Mouse (Mus musculus) neural tube, embryonic 13.5 days (tissue): ENCODE measurements around the gene Tiam2. TPM values are rescaled to one million over a fixed set of nuclear protein-coding genes. Genes with fewer than 3 reads are reported as not detected.

ENCODE experiments used
- ATAC-seq: fragments of 200-750 bp; cut with Nextera tagmentation; 2 replicates; pipeline ENCODE4 v1.8.0; 2017; ENCODE audit warnings: low read depth, mild to moderate bottlenecking, moderate TSS enrichment, moderate library complexity
- H3K27ac ChIP-seq: fragments of 300-500 bp; sonication (generic); replicated peaks from 2 replicates; pipeline ENCODE4 v1.5.1; 2015; ENCODE audit warnings: moderate library complexity, mild to moderate bottlenecking, inconsistent platforms
- H3K27me3 ChIP-seq: fragments of 300-500 bp; sonication (generic); 2 replicates; pipeline ENCODE4 v1.6.1; 2015; ENCODE audit warnings: mild to moderate bottlenecking, inconsistent platforms
- H3K36me3 ChIP-seq: fragments of 300-500 bp; sonication (generic); 2 replicates; pipeline ENCODE4 v1.6.1; 2015; ENCODE audit warnings: mild to moderate bottlenecking, inconsistent platforms
- H3K4me1 ChIP-seq: fragments of 300-500 bp; sonication (generic); replicated peaks from 2 replicates; pipeline ENCODE4 v1.6.1; 2015; ENCODE audit warnings: inconsistent platforms
- H3K4me2 ChIP-seq: fragments of 300-500 bp; sonication (generic); 2 replicates; pipeline ENCODE4 v1.6.1; 2015; ENCODE audit warnings: inconsistent platforms, mild to moderate bottlenecking, moderate library complexity
- H3K4me3 ChIP-seq: fragments of 300-500 bp; sonication (generic); 2 replicates; pipeline ENCODE4 v1.5.1; 2015; ENCODE audit warnings: mild to moderate bottlenecking, inconsistent platforms
- H3K9ac ChIP-seq: fragments of 300-500 bp; sonication (generic); 2 replicates; pipeline ENCODE4 v1.6.1; 2015; ENCODE audit warnings: moderate library complexity, mild to moderate bottlenecking, inconsistent platforms
- H3K9me3 ChIP-seq: fragments of 300-500 bp; sonication (generic); 2 replicates; pipeline ENCODE4 v1.6.1; 2016; ENCODE audit warnings: inconsistent platforms
- WGBS: fragments of 180-500 bp; shearing (Covaris S2); methylation state at CpG from one replicate; pipeline ENCODE4 v1.1.7; 2015; 5-methylcytosine and 5-hydroxymethylcytosine counted together
- polyA plus RNA-seq: library from polyadenylated mRNA; unstranded; fragments of >200 nt; fragmentation: Nextera tagmentation; extraction: Ambion mirVana; gene quantifications from 2 replicates; pipeline ENCODE4 v1.2.1, GENCODE M21; 2015

Tiam2 gene
- polyA plus RNA-seq, 1 experiment from 2014 or later, result 9.2 TPM

DNA sequence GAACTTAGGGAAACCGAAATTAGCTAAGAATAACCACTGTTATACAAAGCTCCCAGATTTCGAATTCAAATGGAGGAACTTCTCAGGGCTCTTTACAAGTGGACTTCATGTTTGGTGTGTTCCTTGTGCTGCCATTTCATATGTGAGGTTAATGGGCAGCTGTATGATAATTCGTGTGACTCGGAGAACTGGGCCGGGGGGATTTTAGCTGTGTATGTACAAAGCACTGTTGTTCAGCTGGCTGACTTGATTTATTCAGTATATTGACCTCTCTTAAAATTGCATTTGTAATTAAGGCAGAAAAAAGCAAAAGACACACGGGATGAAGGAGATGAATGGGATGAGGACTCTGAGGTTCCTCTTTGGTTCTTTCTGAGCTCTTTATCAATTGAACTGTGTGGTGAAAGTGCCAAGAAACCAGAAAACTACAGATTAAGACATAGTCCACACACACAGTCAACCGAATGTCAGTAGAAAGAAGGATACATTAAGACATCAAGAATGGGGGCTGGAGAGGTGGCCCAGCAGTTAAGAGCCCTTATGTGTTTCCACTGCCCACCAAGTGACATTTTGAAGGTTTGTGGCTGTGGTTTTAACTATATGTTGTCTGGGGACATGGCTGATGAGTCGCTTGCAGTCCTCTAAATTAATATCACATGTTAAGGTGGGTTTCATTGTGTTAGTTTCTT lies 141.4 kb downstream of the Tiam2 start:
- H3K36me3 ChIP-seq, result no peaks in the 10 kb centered on the region
- H3K4me3 ChIP-seq, result no peak overlapping the region
- no peaks in the 10 kb centered on the region for H3K9me3 ChIP-seq
- peaks cover 16% of the 10 kb centered on the region for H3K4me1 ChIP-seq
- no peak for ATAC-seq
- H3K4me2 ChIP-seq, result no peak overlapping the region
- H3K27ac ChIP-seq, result no peak overlapping the region
- 38% methylated on average over 8 of the region's 8 CpGs for WGBS
- no peak overlapping the region for H3K9ac ChIP-seq
- H3K27me3 ChIP-seq, result no peaks in the 10 kb centered on the region

- H3K27ac ChIP-seq, result no peak overlapping the region
- 86% methylated on average over 6 of the region's 6 CpGs for WGBS
- H3K27me3 ChIP-seq, result no peaks in the 10 kb centered on the region
- H3K4me1 ChIP-seq, result peaks cover 7% of the 10 kb centered on the region; the same call in 1 of the 2 replicates
- H3K4me3 ChIP-seq, result no peak overlapping the region
- no peak for ATAC-seq
- H3K36me3 ChIP-seq, result no peaks in the 10 kb centered on the region
- no peaks in the 10 kb centered on the region for H3K9me3 ChIP-seq
- H3K9ac ChIP-seq, result no peak overlapping the region
- H3K4me2 ChIP-seq, result no peak overlapping the region
Observed at GRCm38 (mm10) chr17:3472018-3472417, 145.6 kb downstream of the Tiam2 start.

DNA sequence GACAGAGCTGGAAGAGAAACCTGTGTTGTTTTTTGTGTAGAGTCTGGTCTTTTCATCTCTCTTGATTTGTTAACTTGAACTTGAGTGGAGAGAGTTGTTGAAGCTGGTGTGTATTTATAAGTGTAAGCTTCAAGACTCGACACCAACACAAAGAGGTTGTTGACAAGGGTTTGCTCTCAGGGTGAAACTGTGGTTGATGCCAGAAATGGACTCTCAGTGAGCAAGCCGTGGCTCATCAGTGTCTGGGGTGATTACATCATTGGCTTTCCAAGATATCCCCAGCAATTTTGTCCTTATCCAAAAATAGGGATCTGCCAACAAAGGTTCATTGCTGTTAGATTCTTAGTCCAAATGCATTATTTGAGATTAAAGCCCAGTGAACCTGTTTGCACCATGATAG lies 150.2 kb downstream of the Tiam2 start:
- no peak for ATAC-seq
- Histone ChIP-seq H3K36me3 (no peaks in the 10 kb centered on the region), H3K4me2 (no peak overlapping the region), H3K27ac (no peak overlapping the region), H3K4me1 (no peaks in the 10 kb centered on the region), H3K9ac (no peak overlapping the region), H3K4me3 (no peak overlapping the region), H3K27me3 (no peaks in the 10 kb centered on the region), H3K9me3 (no peaks in the 10 kb centered on the region)
- 88% methylated on average over 2 of the region's 2 CpGs for WGBS

- Histone ChIP-seq H3K4me3 (no peak overlapping the region), H3K36me3 (0 out of 2 replicates have a peak, but pooled peaks cover 7% of the 10 kb centered on the region), H3K27ac (no peak overlapping the region), H3K9ac (no peak overlapping the region), H3K4me1 (no peaks in the 10 kb centered on the region), H3K4me2 (no peak overlapping the region), H3K27me3 (no peaks in the 10 kb centered on the region), H3K9me3 (no peaks in the 10 kb centered on the region)
- ATAC-seq, result no peak
- 70% methylated on average over 7 of the region's 7 CpGs for WGBS
Observed at GRCm38 (mm10) chr17:3481576-3482575, 155.5 kb downstream of the Tiam2 start.

DNA sequence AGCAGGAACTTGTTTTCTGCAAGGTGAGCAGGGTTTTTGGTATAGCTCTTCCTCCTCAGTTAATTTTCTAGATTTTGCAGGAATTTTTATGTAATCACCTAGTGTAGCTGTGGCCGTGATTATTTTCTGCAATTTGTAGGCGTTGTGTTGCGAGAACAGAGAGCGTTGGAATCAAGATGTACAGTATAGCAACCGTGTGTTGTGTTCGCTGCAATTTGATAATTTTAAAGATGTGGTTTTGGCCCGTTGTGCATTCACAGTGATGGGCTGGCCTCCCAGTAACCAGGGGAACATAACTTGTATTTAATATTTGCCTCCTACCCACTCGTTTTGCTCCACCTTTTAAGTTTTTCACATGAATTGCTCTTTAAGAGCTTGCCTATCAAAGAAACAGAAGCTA lies 156.7 kb downstream of the Tiam2 start:
- H3K4me3 ChIP-seq, result no peak overlapping the region
- H3K4me1 ChIP-seq, result no peaks in the 10 kb centered on the region
- H3K9me3 ChIP-seq, result no peaks in the 10 kb centered on the region
- H3K4me2 ChIP-seq, result no peak overlapping the region
- 0 out of 2 replicates have a peak, but pooled peaks cover 7% of the 10 kb centered on the region for H3K36me3 ChIP-seq
- WGBS, result 85% methylated on average over 8 of the region's 8 CpGs
- no peak for ATAC-seq
- no peak overlapping the region for H3K27ac ChIP-seq
- H3K9ac ChIP-seq, result no peak overlapping the region
- H3K27me3 ChIP-seq, result no peaks in the 10 kb centered on the region

DNA sequence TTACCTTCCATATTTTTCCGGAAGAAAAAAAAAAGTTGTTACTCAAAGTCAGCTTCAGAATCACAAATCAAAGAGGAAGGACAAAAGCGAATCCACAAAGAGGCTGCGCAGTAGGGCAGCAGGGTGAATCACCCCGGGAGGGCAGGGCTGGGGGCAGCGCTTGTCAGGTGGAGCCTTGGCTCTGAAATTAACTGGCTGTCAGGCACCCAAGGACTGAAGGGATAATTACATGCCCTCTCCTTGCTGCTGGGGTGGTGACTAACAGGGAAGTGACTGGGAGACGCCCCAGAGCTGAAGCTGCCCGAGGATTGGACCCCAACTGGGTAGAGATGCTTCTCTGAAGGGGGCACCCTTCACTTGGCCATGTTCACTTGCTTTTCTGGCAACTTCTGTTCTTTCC lies 159.5 kb downstream of the Tiam2 start:
- Histone ChIP-seq H3K27ac (no peak overlapping the region), H3K36me3 (0 out of 2 replicates have a peak, but pooled peaks cover 7% of the 10 kb centered on the region), H3K9ac (no peak overlapping the region), H3K4me3 (no peak overlapping the region), H3K9me3 (no peaks in the 10 kb centered on the region), H3K4me2 (no peak overlapping the region), H3K4me1 (no peaks in the 10 kb centered on the region), H3K27me3 (no peaks in the 10 kb centered on the region)
- 75% methylated on average over 7 of the region's 7 CpGs for WGBS
- no peak for ATAC-seq

DNA sequence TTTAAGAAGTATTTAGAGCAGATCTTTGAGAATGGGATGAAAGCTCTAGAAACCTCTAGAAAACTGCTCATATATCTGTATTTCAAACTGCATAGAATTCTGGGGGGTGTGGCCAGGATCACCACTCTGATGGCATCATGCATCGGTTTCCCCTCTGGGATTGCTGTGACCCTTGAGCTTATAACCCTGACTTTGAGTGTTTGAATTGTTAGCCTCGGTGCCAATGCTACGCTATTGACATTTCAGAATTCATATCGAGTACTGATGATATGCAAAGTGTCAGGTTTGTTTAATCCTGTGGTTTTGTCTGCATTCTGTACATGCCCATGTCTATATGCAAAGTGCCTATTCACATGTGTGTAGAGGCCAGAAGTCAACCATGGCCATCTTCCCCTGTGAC lies 160.8 kb downstream of the Tiam2 start:
- no peak for ATAC-seq
- Histone ChIP-seq H3K9ac (no peak overlapping the region), H3K4me1 (no peaks in the 10 kb centered on the region), H3K4me3 (no peak overlapping the region), H3K27me3 (no peaks in the 10 kb centered on the region), H3K4me2 (no peak overlapping the region), H3K36me3 (0 out of 2 replicates have a peak, but pooled peaks cover 7% of the 10 kb centered on the region), H3K9me3 (no peaks in the 10 kb centered on the region), H3K27ac (no peak overlapping the region)
- WGBS, result 95% methylated on average over 4 of the region's 4 CpGs

DNA sequence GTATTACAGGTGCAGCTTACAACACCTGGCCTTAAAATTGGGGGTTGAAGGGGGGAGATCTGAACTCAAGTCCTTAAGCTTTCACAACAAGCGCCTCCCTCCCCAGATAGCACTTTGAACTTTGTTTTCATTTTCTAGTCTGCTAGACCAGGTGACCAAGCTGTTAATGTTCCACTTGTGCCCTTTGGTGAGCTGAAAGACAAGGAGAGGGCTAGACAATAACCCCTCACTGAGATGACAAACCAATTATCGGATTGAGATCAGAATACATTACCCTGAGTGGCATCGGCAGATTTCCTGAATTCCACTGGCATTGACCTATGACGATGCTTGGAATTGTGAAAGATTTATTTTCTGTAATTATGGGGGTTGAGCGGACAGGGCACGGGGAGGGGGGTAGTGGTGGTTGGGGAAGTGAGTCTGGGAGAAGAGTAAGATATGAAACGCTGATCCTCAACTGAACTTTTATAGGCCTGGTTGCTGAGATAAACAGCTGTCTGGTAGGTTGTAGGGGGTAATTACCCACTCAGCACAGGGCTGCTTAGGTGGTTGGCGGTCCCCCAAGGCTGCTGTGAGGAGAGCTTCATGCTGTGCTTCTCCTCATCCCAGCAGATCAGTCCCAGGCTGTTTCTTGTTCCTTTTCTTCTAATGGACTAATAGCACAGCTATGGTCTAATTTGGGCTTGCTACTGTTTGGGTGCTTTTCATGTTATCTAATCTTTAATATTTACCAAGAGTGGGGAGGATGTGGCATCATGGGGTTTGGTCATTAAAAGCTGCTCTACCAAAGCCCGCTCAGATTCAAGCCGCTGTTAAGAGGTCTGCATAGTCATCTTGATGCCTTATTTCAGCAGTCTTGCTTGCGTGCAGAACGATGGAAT lies 161.6 kb downstream of the Tiam2 start:
- 80% methylated on average over 12 of the region's 12 CpGs for WGBS
- no peak overlapping the region for H3K9ac ChIP-seq
- 0 out of 2 replicates have a peak, but pooled peaks cover 7% of the 10 kb centered on the region for H3K36me3 ChIP-seq
- H3K27me3 ChIP-seq, result no peaks in the 10 kb centered on the region
- H3K27ac ChIP-seq, result no peak overlapping the region
- no peaks in the 10 kb centered on the region for H3K4me1 ChIP-seq
- no peak overlapping the region for H3K4me2 ChIP-seq
- H3K9me3 ChIP-seq, result no peaks in the 10 kb centered on the region
- no peak for ATAC-seq
- H3K4me3 ChIP-seq, result no peak overlapping the region

DNA sequence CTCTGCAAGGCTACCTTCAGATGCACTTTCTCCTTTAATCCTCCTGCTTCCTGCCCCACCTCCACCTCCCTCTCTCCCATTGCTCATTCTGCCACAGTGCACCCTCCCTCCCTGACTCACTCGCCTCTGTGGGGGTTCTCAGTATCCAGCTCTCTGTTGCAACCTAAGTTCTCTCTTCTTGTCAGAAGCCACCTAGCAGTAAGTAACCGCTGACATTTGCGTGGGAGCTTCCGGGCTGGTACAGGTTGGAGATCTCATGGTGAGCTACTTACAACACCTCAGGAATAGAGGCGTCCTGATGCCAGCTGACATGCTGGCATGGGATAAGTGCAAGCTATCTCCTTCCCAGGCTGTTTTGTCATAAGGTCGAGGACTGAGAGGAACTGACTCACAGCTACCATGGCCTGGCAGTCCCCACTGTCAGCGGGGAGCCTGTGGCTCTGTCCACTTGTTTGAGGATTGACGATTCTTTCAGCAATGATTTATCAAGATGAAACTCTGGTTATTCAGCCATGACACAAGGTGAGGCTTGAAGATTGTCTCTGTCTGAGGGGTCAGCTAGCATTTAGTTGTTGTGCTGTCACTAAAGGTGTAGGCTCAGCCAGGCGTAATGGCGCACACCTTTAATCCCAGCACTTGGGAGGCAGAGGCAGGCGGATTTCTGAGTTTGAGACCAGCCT lies 164.0 kb downstream of the Tiam2 start:
- Histone ChIP-seq H3K9ac (no peak overlapping the region), H3K36me3 (0 out of 2 replicates have a peak, but pooled peaks cover 7% of the 10 kb centered on the region), H3K4me3 (no peak overlapping the region), H3K4me1 (no peaks in the 10 kb centered on the region), H3K4me2 (no peak overlapping the region), H3K27ac (no peak overlapping the region), H3K27me3 (no peaks in the 10 kb centered on the region), H3K9me3 (no peaks in the 10 kb centered on the region)
- WGBS, result 86% methylated on average over 11 of the region's 11 CpGs
- ATAC-seq, result no peak

DNA sequence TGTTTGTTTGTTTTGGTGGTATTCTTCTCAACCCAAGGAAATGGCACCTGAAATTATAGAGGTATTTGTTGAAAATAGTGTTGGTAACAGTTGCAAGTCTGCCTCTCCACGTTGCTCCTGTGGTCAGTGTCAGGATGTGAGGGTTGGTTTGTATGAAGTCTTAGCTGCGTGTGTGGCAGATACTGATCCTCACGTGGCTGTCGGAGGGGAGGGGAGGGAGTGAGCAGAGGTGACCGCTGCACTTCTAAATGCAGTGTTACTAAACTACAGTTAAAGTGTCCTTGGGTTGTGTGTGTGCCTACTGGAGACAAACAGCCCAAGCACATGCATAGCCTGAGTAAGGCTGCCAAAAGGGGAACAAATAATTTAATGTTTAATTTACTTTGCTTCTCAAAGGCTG lies 164.7 kb downstream of the Tiam2 start:
- 0 out of 2 replicates have a peak, but pooled peaks cover 6% of the 10 kb centered on the region for H3K36me3 ChIP-seq
- WGBS, result 75% methylated on average over 5 of the region's 5 CpGs
- no peak for ATAC-seq
- H3K27ac ChIP-seq, result no peak overlapping the region
- no peak overlapping the region for H3K4me2 ChIP-seq
- H3K9me3 ChIP-seq, result no peaks in the 10 kb centered on the region
- H3K4me1 ChIP-seq, result no peaks in the 10 kb centered on the region
- H3K4me3 ChIP-seq, result no peak overlapping the region
- H3K27me3 ChIP-seq, result no peaks in the 10 kb centered on the region
- H3K9ac ChIP-seq, result no peak overlapping the region

DNA sequence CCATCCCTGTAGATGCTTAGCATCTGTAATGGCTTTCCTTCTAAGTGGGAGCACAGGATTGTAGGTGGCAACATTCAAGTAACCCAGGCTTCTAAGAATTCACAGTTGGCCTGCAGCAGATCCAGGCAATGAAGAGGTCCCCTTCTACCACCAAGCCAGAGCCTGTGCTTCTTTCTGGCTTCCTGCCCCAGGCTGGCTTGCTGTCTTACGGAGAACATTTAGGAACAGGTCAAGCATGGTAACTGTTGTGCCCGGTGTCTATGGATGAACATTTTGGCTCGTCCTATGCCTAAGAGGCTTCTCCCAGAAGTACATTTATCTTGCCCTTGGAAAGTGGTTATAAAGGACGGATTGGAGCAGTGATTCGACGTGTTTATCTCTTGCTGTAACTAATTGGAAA lies 165.3 kb downstream of the Tiam2 start:
- H3K4me2 ChIP-seq, result no peak overlapping the region
- no peak overlapping the region for H3K4me3 ChIP-seq
- H3K4me1 ChIP-seq, result no peaks in the 10 kb centered on the region
- H3K36me3 ChIP-seq, result 0 out of 2 replicates have a peak, but pooled peaks cover under 1% of the 10 kb centered on the region
- no peak overlapping the region for H3K9ac ChIP-seq
- H3K27me3 ChIP-seq, result no peaks in the 10 kb centered on the region
- no peaks in the 10 kb centered on the region for H3K9me3 ChIP-seq
- no peak overlapping the region for H3K27ac ChIP-seq
- no peak for ATAC-seq
- WGBS, result 82% methylated on average over 6 of the region's 6 CpGs
